Mouse (Mus musculus): ENCODE data around the gene Ehbp1. TPM values are rescaled to one million over a fixed set of nuclear protein-coding genes. Genes with fewer than 3 reads are reported as not detected.

Gene Ehbp1
- total and polyA plus RNA-seq, 3 experiments, result 2.5 to 4.0 (median 3.1) TPM

- Histone ChIP-seq H3K9ac (ENCODE audit: insufficient read depth, low read depth) (no peak overlapping the region), H3K27me3 (replicated peaks) (no peaks in the 10 kb centered on the region)
Observed at GRCm38 (mm10) chr11:22196776-22197175, 145.3 kb downstream of the Ehbp1 start.

GRCm38 (mm10) chr11:22194607-22195006, 147.5 kb downstream of the Ehbp1 start:
- Histone ChIP-seq H3K4me3 (replicated peaks in 1 of 3; ENCODE audit: low read depth in 2 of 3, low read length in 2 of 3, poor library complexity in 1 of 3) (no peak overlapping the region), H3K36me3 (replicated peaks in 1 of 2; ENCODE audit: control insufficient read depth in 1 of 2, insufficient read depth in 1 of 2, low read length in 1 of 2) (no peaks in the 10 kb centered on the region), H3K27me3 (replicated peaks) (no peaks in the 10 kb centered on the region), H3K4me1 (ENCODE audit: control insufficient read depth in 1 of 2, insufficient read depth in 2 of 2) (peaks cover 0 to 4% of the 10 kb centered on the region in 2 experiments; a peak in 1 of 4 replicates), H3K79me2 (replicated peaks; ENCODE audit: control insufficient read depth, extremely low read depth, insufficient read depth, poor library complexity, severe bottlenecking) (no peaks in the 10 kb centered on the region), H3K27ac (ENCODE audit: insufficient read depth, low read depth) (no peak overlapping the region), H3K9me3 (replicated peaks; ENCODE audit: low read length) (no peaks in the 10 kb centered on the region), H3K9ac (ENCODE audit: insufficient read depth, low read depth) (no peak overlapping the region), H3K4me2 (ENCODE audit: insufficient read depth, low read depth, poor library complexity, severe bottlenecking) (no peak overlapping the region)
- dilution Hi-C loops (cut with MboI; ENCODE audit: extremely low pct_ligation_motif_present, extremely low pct_unique_long_range_greater_than_20kb, low sequenced_read_pairs) (no loop called here), in situ Hi-C loops (cut with MboI; ENCODE audit: low pct_ligation_motif_present, low pct_unique_long_range_greater_than_20kb, low sequenced_read_pairs) (no loop called here)
- TF ChIP-seq NRF1 (IDR thresholded peaks at IDR 0.05; ENCODE audit: low read depth, low read length) (no peak), GABPA (IDR thresholded peaks at IDR 0.05; ENCODE audit: insufficient replicate concordance, low read depth, low read length) (no peak), ZNF384 (IDR thresholded peaks at IDR 0.05; ENCODE audit: low read depth, low read length) (no peak), USF1 (IDR thresholded peaks at IDR 0.05; ENCODE audit: low read depth, low read length) (no peak), SMC3 (IDR thresholded peaks at IDR 0.05; ENCODE audit: low read depth, low read length) (no peak), POLR2A (IDR thresholded peaks at IDR 0.05; ENCODE audit: low read depth, low read length) (no peak), IRF4 (IDR thresholded peaks at IDR 0.05; ENCODE audit: low read depth, low read length) (no peak), MXI1 (IDR thresholded peaks at IDR 0.05; ENCODE audit: low read depth, low read length) (no peak), MAZ (IDR thresholded peaks at IDR 0.05; ENCODE audit: low read depth, low read length) (no peak), RAD21 (IDR thresholded peaks at IDR 0.05; ENCODE audit: low read depth, low read length) (no peak), MAFK (IDR thresholded peaks at IDR 0.05; ENCODE audit: insufficient replicate concordance, low read length) (no peak), UBTF (IDR thresholded peaks at IDR 0.05; ENCODE audit: low read depth, low read length) (no peak), ETS1 (conservative IDR thresholded peaks at IDR 0.05; ENCODE audit: low read depth, low read length) (no peak), ZMIZ1 (IDR thresholded peaks at IDR 0.05; ENCODE audit: low read depth, low read length) (no peak), BHLHE40 (IDR thresholded peaks at IDR 0.05; ENCODE audit: low read depth, low read length) (no peak), NELFE (IDR thresholded peaks at IDR 0.05; ENCODE audit: low read depth, low read length) (no peak), MAX (IDR thresholded peaks at IDR 0.05; ENCODE audit: low read length) (no peak), CTCF (conservative IDR thresholded peaks at IDR 0.05 in 1 of 2, IDR thresholded peaks at IDR 0.05 in 1 of 2; ENCODE audit: low read depth in 2 of 2, low read length in 2 of 2) (no peak), RCOR1 (conservative IDR thresholded peaks at IDR 0.05; ENCODE audit: low read depth, low read length) (no peak), EP300 (IDR thresholded peaks at IDR 0.05; ENCODE audit: low read length) (no peak)
- no peak for DNase-seq (ENCODE audit: extremely low read depth)

More at GRCm38 (mm10) chr11:22196776-22197175, 145.3 kb downstream of the Ehbp1 start:
- in situ Hi-C loops (cut with MboI; ENCODE audit: low pct_ligation_motif_present, low pct_unique_long_range_greater_than_20kb, low sequenced_read_pairs), result no loop called here
- no peak for DNase-seq (ENCODE audit: extremely low read depth)
- H3K4me3 ChIP-seq (replicated peaks in 1 of 3; ENCODE audit: low read depth in 2 of 3, low read length in 2 of 3, poor library complexity in 1 of 3), result no peak overlapping the region
- no peak overlapping the region for H3K4me2 ChIP-seq (ENCODE audit: insufficient read depth, low read depth, poor library complexity, severe bottlenecking)
- TF ChIP-seq ELF1 (IDR thresholded peaks at IDR 0.05; ENCODE audit: low read depth, low read length) (no peak), RCOR1 (conservative IDR thresholded peaks at IDR 0.05; ENCODE audit: low read depth, low read length) (no peak), USF2 (conservative IDR thresholded peaks at IDR 0.05; ENCODE audit: low read depth, low read length) (no peak), USF1 (IDR thresholded peaks at IDR 0.05; ENCODE audit: low read depth, low read length) (no peak), BHLHE40 (IDR thresholded peaks at IDR 0.05; ENCODE audit: low read depth, low read length) (no peak), MAFK (IDR thresholded peaks at IDR 0.05; ENCODE audit: insufficient replicate concordance, low read length) (no peak), TBP (conservative IDR thresholded peaks at IDR 0.05; ENCODE audit: low read depth, low read length) (no peak), HCFC1 (IDR thresholded peaks at IDR 0.05; ENCODE audit: low read depth, low read length) (no peak), NELFE (IDR thresholded peaks at IDR 0.05; ENCODE audit: low read depth, low read length) (no peak), ZKSCAN1 (IDR thresholded peaks at IDR 0.05; ENCODE audit: borderline replicate concordance, low read depth, low read length) (no peak), POLR2AphosphoS2 (IDR thresholded peaks at IDR 0.05; ENCODE audit: low read depth, low read length) (no peak), MAZ (IDR thresholded peaks at IDR 0.05; ENCODE audit: low read depth, low read length) (no peak), KAT2A (IDR thresholded peaks at IDR 0.05; ENCODE audit: insufficient replicate concordance, low read length) (no peak)
- H3K79me2 ChIP-seq (replicated peaks; ENCODE audit: control insufficient read depth, extremely low read depth, insufficient read depth, poor library complexity, severe bottlenecking), result no peaks in the 10 kb centered on the region
- dilution Hi-C loops (cut with MboI; ENCODE audit: extremely low pct_ligation_motif_present, extremely low pct_unique_long_range_greater_than_20kb, low sequenced_read_pairs), result no loop called here
- H3K4me1 ChIP-seq (ENCODE audit: control insufficient read depth in 1 of 2, insufficient read depth in 2 of 2), result peaks cover 0 to 4% of the 10 kb centered on the region in 2 experiments; a peak in 1 of 4 replicates
- H3K36me3 ChIP-seq (replicated peaks in 1 of 2; ENCODE audit: control insufficient read depth in 1 of 2, insufficient read depth in 1 of 2, low read length in 1 of 2), result no peaks in the 10 kb centered on the region
- no peak overlapping the region for H3K27ac ChIP-seq (ENCODE audit: insufficient read depth, low read depth)
- no peaks in the 10 kb centered on the region for H3K9me3 ChIP-seq (replicated peaks; ENCODE audit: low read length)

Data from CH12.LX (cell line).